Mouse (Mus musculus): ENCODE measurements around the gene Hck. TPM values are rescaled to one million over a fixed set of nuclear protein-coding genes. Genes with fewer than 3 reads are reported as not detected.
A peak's percentile ranks its signal among the peaks of the same experiment; 100 is the strongest.

Gene Hck
- polyA plus RNA-seq, 1 experiment from 2014 or later = 2.3 TPM

GRCm38 (mm10) chr2:153071491-153072184, 36.6 kb upstream of the Hck start:
- H3K4me2 ChIP-seq (ENCODE audit: low read length) = peak overlapping the region; percentile 54
- peak overlapping the region; percentile 45; the same call in 1 of the 2 replicates for H3K9ac ChIP-seq (replicated peaks; ENCODE audit: low read length)
- H3K27ac ChIP-seq (replicated peaks; ENCODE audit: low read depth, low read length) = no peak overlapping the region; the same call in 1 of the 2 replicates
- H3K27me3 ChIP-seq (ENCODE audit: control insufficient read depth, insufficient read depth, low read length) = peaks cover 32% of the 10 kb centered on the region
- DNase-seq = peak; percentile 72
- no peaks in the 10 kb centered on the region for H3K9me3 ChIP-seq (ENCODE audit: control insufficient read depth, low read length)
- 0 out of 2 replicates have a peak, but pooled peaks cover 8% of the 10 kb centered on the region for H3K4me1 ChIP-seq (ENCODE audit: control insufficient read depth, insufficient read depth, low read length)
- no peaks in the 10 kb centered on the region for H3K36me3 ChIP-seq (ENCODE audit: control insufficient read depth, insufficient read depth, low read length)
- peak overlapping the region; percentile 28 for H3K4me3 ChIP-seq (replicated peaks; ENCODE audit: low read depth, low read length)
- ATAC-seq (ENCODE audit: low FRiP score, low TSS enrichment) = peak; percentile 34; the same call in 1 of the 2 replicates
- WGBS = 7% methylated on average over 67 of the region's 67 CpGs

- Histone ChIP-seq H3K27me3 (ENCODE audit: control insufficient read depth, insufficient read depth, low read length) (peaks cover 32% of the 10 kb centered on the region), H3K4me3 (replicated peaks; ENCODE audit: low read depth, low read length) (no peak overlapping the region), H3K36me3 (ENCODE audit: control insufficient read depth, insufficient read depth, low read length) (no peaks in the 10 kb centered on the region), H3K27ac (replicated peaks; ENCODE audit: low read depth, low read length) (no peak overlapping the region), H3K9ac (replicated peaks; ENCODE audit: low read length) (no peak overlapping the region), H3K4me1 (ENCODE audit: control insufficient read depth, insufficient read depth, low read length) (0 out of 2 replicates have a peak, but pooled peaks cover 8% of the 10 kb centered on the region), H3K9me3 (ENCODE audit: control insufficient read depth, low read length) (no peaks in the 10 kb centered on the region), H3K4me2 (ENCODE audit: low read length) (no peak overlapping the region)
- 88% methylated on average over 10 of the region's 10 CpGs for WGBS
- DNase-seq (no peak), ATAC-seq (ENCODE audit: low FRiP score, low TSS enrichment) (no peak)
Measured at GRCm38 (mm10) chr2:153074651-153075050, 33.6 kb upstream of the Hck start.

GRCm38 (mm10) chr2:153075961-153076360, 32.3 kb upstream of the Hck start:
- 53% methylated on average over 2 of the region's 2 CpGs for WGBS
- H3K36me3 ChIP-seq (ENCODE audit: control insufficient read depth, insufficient read depth, low read length) = no peaks in the 10 kb centered on the region
- no peak overlapping the region for H3K27ac ChIP-seq (replicated peaks; ENCODE audit: low read depth, low read length)
- H3K9ac ChIP-seq (replicated peaks; ENCODE audit: low read length) = no peak overlapping the region
- no peak for ATAC-seq (ENCODE audit: low FRiP score, low TSS enrichment)
- no peak for DNase-seq
- no peak overlapping the region for H3K4me3 ChIP-seq (replicated peaks; ENCODE audit: low read depth, low read length)
- H3K4me2 ChIP-seq (ENCODE audit: low read length) = no peak overlapping the region
- H3K4me1 ChIP-seq (ENCODE audit: control insufficient read depth, insufficient read depth, low read length) = 0 out of 2 replicates have a peak, but pooled peaks cover 4% of the 10 kb centered on the region
- peaks cover 21% of the 10 kb centered on the region for H3K27me3 ChIP-seq (ENCODE audit: control insufficient read depth, insufficient read depth, low read length)
- no peaks in the 10 kb centered on the region for H3K9me3 ChIP-seq (ENCODE audit: control insufficient read depth, low read length)

GRCm38 (mm10) chr2:153080841-153081523, 27.3 kb upstream of the Hck start:
- no peaks in the 10 kb centered on the region for H3K9me3 ChIP-seq (ENCODE audit: control insufficient read depth, low read length)
- H3K4me1 ChIP-seq (ENCODE audit: control insufficient read depth, insufficient read depth, low read length) = no peaks in the 10 kb centered on the region
- H3K36me3 ChIP-seq (ENCODE audit: control insufficient read depth, insufficient read depth, low read length) = no peaks in the 10 kb centered on the region
- H3K9ac ChIP-seq (replicated peaks; ENCODE audit: low read length) = no peak overlapping the region
- DNase-seq = peak; percentile 91
- H3K4me3 ChIP-seq (replicated peaks; ENCODE audit: low read depth, low read length) = no peak overlapping the region
- H3K4me2 ChIP-seq (ENCODE audit: low read length) = no peak overlapping the region
- WGBS = 35% methylated on average over 32 of the region's 32 CpGs
- H3K27ac ChIP-seq (replicated peaks; ENCODE audit: low read depth, low read length) = no peak overlapping the region
- H3K27me3 ChIP-seq (ENCODE audit: control insufficient read depth, insufficient read depth, low read length) = no peaks in the 10 kb centered on the region
- no peak for ATAC-seq (ENCODE audit: low FRiP score, low TSS enrichment)

GRCm38 (mm10) chr2:153081866-153082265, 26.4 kb upstream of the Hck start:
- no peak for ATAC-seq (ENCODE audit: low FRiP score, low TSS enrichment)
- no peak overlapping the region for H3K27ac ChIP-seq (replicated peaks; ENCODE audit: low read depth, low read length)
- H3K4me3 ChIP-seq (replicated peaks; ENCODE audit: low read depth, low read length) = no peak overlapping the region
- no peaks in the 10 kb centered on the region for H3K4me1 ChIP-seq (ENCODE audit: control insufficient read depth, insufficient read depth, low read length)
- DNase-seq = no peak
- WGBS = 89% methylated on average over 6 of the region's 6 CpGs
- H3K36me3 ChIP-seq (ENCODE audit: control insufficient read depth, insufficient read depth, low read length) = no peaks in the 10 kb centered on the region
- no peak overlapping the region for H3K9ac ChIP-seq (replicated peaks; ENCODE audit: low read length)
- no peaks in the 10 kb centered on the region for H3K27me3 ChIP-seq (ENCODE audit: control insufficient read depth, insufficient read depth, low read length)
- no peaks in the 10 kb centered on the region for H3K9me3 ChIP-seq (ENCODE audit: control insufficient read depth, low read length)
- H3K4me2 ChIP-seq (ENCODE audit: low read length) = no peak overlapping the region

- no peak overlapping the region for H3K4me3 ChIP-seq (replicated peaks; ENCODE audit: low read depth, low read length)
- H3K9ac ChIP-seq (replicated peaks; ENCODE audit: low read length) = no peak overlapping the region
- no peaks in the 10 kb centered on the region for H3K4me1 ChIP-seq (ENCODE audit: control insufficient read depth, insufficient read depth, low read length)
- WGBS = 88% methylated on average over 8 of the region's 8 CpGs
- H3K9me3 ChIP-seq (ENCODE audit: control insufficient read depth, low read length) = no peaks in the 10 kb centered on the region
- H3K27ac ChIP-seq (replicated peaks; ENCODE audit: low read depth, low read length) = no peak overlapping the region
- no peak overlapping the region for H3K4me2 ChIP-seq (ENCODE audit: low read length)
- ATAC-seq (ENCODE audit: low FRiP score, low TSS enrichment) = no peak
- H3K27me3 ChIP-seq (ENCODE audit: control insufficient read depth, insufficient read depth, low read length) = no peaks in the 10 kb centered on the region
- H3K36me3 ChIP-seq (ENCODE audit: control insufficient read depth, insufficient read depth, low read length) = no peaks in the 10 kb centered on the region
- no peak for DNase-seq
Measured at GRCm38 (mm10) chr2:153083275-153083674, 25.0 kb upstream of the Hck start.

- H3K4me2 ChIP-seq (ENCODE audit: low read length) = no peak overlapping the region
- no peak overlapping the region for H3K4me3 ChIP-seq (replicated peaks; ENCODE audit: low read depth, low read length)
- H3K4me1 ChIP-seq (ENCODE audit: control insufficient read depth, insufficient read depth, low read length) = no peaks in the 10 kb centered on the region
- no peaks in the 10 kb centered on the region for H3K9me3 ChIP-seq (ENCODE audit: control insufficient read depth, low read length)
- no peaks in the 10 kb centered on the region for H3K27me3 ChIP-seq (ENCODE audit: control insufficient read depth, insufficient read depth, low read length)
- no peak overlapping the region for H3K27ac ChIP-seq (replicated peaks; ENCODE audit: low read depth, low read length)
- H3K9ac ChIP-seq (replicated peaks; ENCODE audit: low read length) = no peak overlapping the region
- no peaks in the 10 kb centered on the region for H3K36me3 ChIP-seq (ENCODE audit: control insufficient read depth, insufficient read depth, low read length)
- ATAC-seq (ENCODE audit: low FRiP score, low TSS enrichment) (no peak), DNase-seq (no peak)
- 87% methylated on average over 4 of the region's 4 CpGs for WGBS
Measured at GRCm38 (mm10) chr2:153083824-153084223, 24.4 kb upstream of the Hck start.

GRCm38 (mm10) chr2:153084261-153084976, 23.8 kb upstream of the Hck start:
- Histone ChIP-seq H3K27me3 (ENCODE audit: control insufficient read depth, insufficient read depth, low read length) (no peaks in the 10 kb centered on the region), H3K9ac (replicated peaks; ENCODE audit: low read length) (no peak overlapping the region), H3K4me2 (ENCODE audit: low read length) (no peak overlapping the region), H3K9me3 (ENCODE audit: control insufficient read depth, low read length) (no peaks in the 10 kb centered on the region), H3K36me3 (ENCODE audit: control insufficient read depth, insufficient read depth, low read length) (no peaks in the 10 kb centered on the region), H3K4me1 (ENCODE audit: control insufficient read depth, insufficient read depth, low read length) (no peaks in the 10 kb centered on the region), H3K4me3 (replicated peaks; ENCODE audit: low read depth, low read length) (no peak overlapping the region), H3K27ac (replicated peaks; ENCODE audit: low read depth, low read length) (no peak overlapping the region)
- no peak for ATAC-seq (ENCODE audit: low FRiP score, low TSS enrichment)
- no peak for DNase-seq
- WGBS = 69% methylated on average over 7 of the region's 7 CpGs
